Comparison of ENCODE assay signal across 9 mouse cellular contexts in genomic region chrX:102066134-102066533, GRCm38 (mm10). TPM values are rescaled to one million over a fixed set of nuclear protein-coding genes. Genes with fewer than 3 reads are reported as not detected.
DNase-seq lines count a peak whose midpoint lies in the region; ATAC-seq lines count a peak whose summit lies in the region.
"Had no signal": no experiment of that assay in that cellular context is flagged by ENCODE, and none has a peak within 500 bp of the region (broad histone marks: within the 10 kb centered on the region; RNA-seq: fewer than 3 reads in every experiment).

No protein-coding gene starts in this region.

- intact Hi-C loops in left cerebral cortex, postnatal 14 days (cut with DNase I): loop anchor here (2.0 to 5.0 kb wide), 4 partner anchors 64 to 259 kb away; no protein-coding TSS in a partner anchor

- H3K9me3 ChIP-seq in hindbrain, embryonic 10.5 days: no peaks in the 10 kb centered on the region
- H3K9me3 ChIP-seq in hindbrain, embryonic 12.5 days (replicated peaks): no peaks in the 10 kb centered on the region
- H3K9me3 ChIP-seq in intestine, embryonic 16.5 days (ENCODE audit: control insufficient read depth, low read length): no peaks in the 10 kb centered on the region
- H3K9me3 ChIP-seq in midbrain, embryonic 14.5 days (ENCODE audit: control insufficient read depth, low read length): no peaks in the 10 kb centered on the region

- 25% methylated on average over 9 of the region's 9 CpGs for WGBS in hindbrain, embryonic 10.5 days
- 22% methylated on average over 9 of the region's 9 CpGs for WGBS in hindbrain, embryonic 12.5 days
- WGBS in intestine, embryonic 16.5 days: 27% methylated on average over 9 of the region's 9 CpGs
- 25% methylated on average over 9 of the region's 9 CpGs for WGBS in midbrain, embryonic 14.5 days

- H3K27ac ChIP-seq in hindbrain, embryonic 10.5 days: no peak overlapping the region
- no peak overlapping the region for H3K27ac ChIP-seq in hindbrain, embryonic 12.5 days
- no peak overlapping the region for H3K27ac ChIP-seq in intestine, embryonic 16.5 days (ENCODE audit: low read length)
- H3K27ac ChIP-seq in midbrain, embryonic 14.5 days (replicated peaks; ENCODE audit: low read depth, low read length): no peak overlapping the region

- H3K27me3 ChIP-seq in hindbrain, embryonic 10.5 days (ENCODE audit: insufficient read depth, poor library complexity, severe bottlenecking): peaks cover 65% of the 10 kb centered on the region
- peaks cover 16% of the 10 kb centered on the region for H3K27me3 ChIP-seq in hindbrain, embryonic 12.5 days
- no peaks in the 10 kb centered on the region; the same call in 1 of the 2 replicates for H3K27me3 ChIP-seq in intestine, embryonic 16.5 days (replicated peaks; ENCODE audit: control insufficient read depth, insufficient read depth, low read length)
- no peaks in the 10 kb centered on the region for H3K27me3 ChIP-seq in midbrain, embryonic 14.5 days (ENCODE audit: control insufficient read depth, insufficient read depth, low read length)

- ATAC-seq in hindbrain, embryonic 12.5 days (ENCODE audit: low FRiP score): no peak
- ATAC-seq in intestine, embryonic 16.5 days: peak; percentile 47
- ATAC-seq in midbrain, embryonic 14.5 days (ENCODE audit: low FRiP score, low TSS enrichment): no peak

- peaks cover 41% of the 10 kb centered on the region for H3K4me1 ChIP-seq in hindbrain, embryonic 10.5 days (replicated peaks)
- H3K4me1 ChIP-seq in hindbrain, embryonic 12.5 days: peaks cover 13% of the 10 kb centered on the region; the same call in 1 of the 2 replicates
- no peaks in the 10 kb centered on the region for H3K4me1 ChIP-seq in intestine, embryonic 16.5 days (ENCODE audit: control insufficient read depth, insufficient read depth, low read length)
- 0 out of 2 replicates have a peak, but pooled peaks cover 3% of the 10 kb centered on the region for H3K4me1 ChIP-seq in midbrain, embryonic 14.5 days (ENCODE audit: control insufficient read depth, insufficient read depth, low read length)

- peaks cover 12% of the 10 kb centered on the region; the same call in 1 of the 2 replicates for H3K36me3 ChIP-seq in hindbrain, embryonic 10.5 days
- H3K36me3 ChIP-seq in hindbrain, embryonic 12.5 days: no peaks in the 10 kb centered on the region
- H3K36me3 ChIP-seq in intestine, embryonic 16.5 days (ENCODE audit: control insufficient read depth, insufficient read depth, low read length): no peaks in the 10 kb centered on the region
- H3K36me3 ChIP-seq in midbrain, embryonic 14.5 days (ENCODE audit: control insufficient read depth, insufficient read depth, low read length): no peaks in the 10 kb centered on the region; the same call in 1 of the 2 replicates

- H3K4me3 ChIP-seq in hindbrain, embryonic 10.5 days: no peak overlapping the region
- H3K4me3 ChIP-seq in hindbrain, embryonic 12.5 days: no peak overlapping the region
- H3K4me3 ChIP-seq in intestine, embryonic 16.5 days (ENCODE audit: low read length): no peak overlapping the region
- H3K4me3 ChIP-seq in midbrain, embryonic 14.5 days (replicated peaks; ENCODE audit: low read depth, low read length): no peak overlapping the region
- H3K4me3 ChIP-seq: megakaryocyte, embryonic 14.5 days had no signal

- DNase-seq in hindbrain, embryonic 10.5 days (ENCODE audit: low spot score): peak; percentile 76
- DNase-seq in cerebellum, adult 18-20 months: peak; percentile 70 to 83
- DNase-seq in frontal cortex, postnatal 14 days (ENCODE audit: low spot score in 2 of 2): peak; percentile 41 to 76
- peak; percentile 79 to 84 for DNase-seq in left cerebral cortex, postnatal 14 days (ENCODE audit: low spot score in 2 of 2)
- DNase-seq in midbrain, embryonic 14.5 days: peak; percentile 87
- peak; percentile 27 for DNase-seq in spleen, postnatal 36 days (ENCODE audit: low spot score in 2 of 2)

- H3K9ac ChIP-seq in hindbrain, embryonic 12.5 days: no peak overlapping the region
- H3K9ac ChIP-seq in intestine, embryonic 16.5 days (ENCODE audit: low read depth, low read length): no peak overlapping the region
- no peak overlapping the region for H3K9ac ChIP-seq in midbrain, embryonic 14.5 days (replicated peaks; ENCODE audit: low read length)

- no peak overlapping the region for H3K4me2 ChIP-seq in hindbrain, embryonic 12.5 days (replicated peaks)
- no peak overlapping the region for H3K4me2 ChIP-seq in intestine, embryonic 16.5 days (ENCODE audit: low read depth, low read length)
- H3K4me2 ChIP-seq in midbrain, embryonic 14.5 days (ENCODE audit: low read length): no peak overlapping the region

RNA-seq across cellular contexts. Expression of gene Rtl5, which starts 5.0 kb away (rescaled TPM):
- polyA plus RNA-seq in hindbrain, embryonic 10.5 days (2016; fragmentation: Nextera tagmentation; extraction: Ambion mirVana): 2.8 and 3.6 TPM in 2 replicates
- polyA plus RNA-seq in hindbrain, embryonic 12.5 days (2016; fragmentation: Nextera tagmentation; extraction: Ambion mirVana): 4.8 and 5.2 TPM in 2 replicates
- polyA plus RNA-seq in intestine, embryonic 16.5 days (2015; fragmentation: Nextera tagmentation; extraction: Ambion mirVana): 1.0 and 1.5 TPM in 2 replicates
- total RNA-seq in left cerebral cortex, postnatal 14 days (2021): 10 to 100 TPM; 12.3 to 14.3 TPM
- 4.9 and 8.1 TPM in 2 replicates for polyA plus RNA-seq in midbrain, embryonic 14.5 days (2014; fragmentation: Nextera tagmentation; extraction: Ambion mirVana)

RNA-seq across cellular contexts. Expression of gene Pin4, which starts 53.1 kb away (rescaled TPM):
- polyA plus RNA-seq in hindbrain, embryonic 10.5 days (2016; fragmentation: Nextera tagmentation; extraction: Ambion mirVana): 85.5 and 89.4 TPM in 2 replicates
- 68.9 and 72.1 TPM in 2 replicates for polyA plus RNA-seq in hindbrain, embryonic 12.5 days (2016; fragmentation: Nextera tagmentation; extraction: Ambion mirVana)
- polyA plus RNA-seq in intestine, embryonic 16.5 days (2015; fragmentation: Nextera tagmentation; extraction: Ambion mirVana): 44.1 and 49.4 TPM in 2 replicates
- 10 to 100 TPM; 15.2 to 22.2 TPM for total RNA-seq in left cerebral cortex, postnatal 14 days (2021)
- polyA plus RNA-seq in midbrain, embryonic 14.5 days (2014; fragmentation: Nextera tagmentation; extraction: Ambion mirVana): 60.6 and 76.6 TPM in 2 replicates

Comparison
In these comparisons a context has a peak if more than half of its experiments do, and no peak if none do; other contexts are left out.
1. DNase-seq: peak in every context shown above with its lines; median percentile 87 in midbrain, embryonic 14.5 days; 82 in left cerebral cortex, postnatal 14 days; 76 in cerebellum, adult 18-20 months; 76 in hindbrain, embryonic 10.5 days; 58 in frontal cortex, postnatal 14 days; 27 in spleen, postnatal 36 days.